Mouse (Mus musculus) right cerebral cortex, adult 18-20 months (tissue): ENCODE measurements around the gene Map3k5.
A peak's percentile ranks its signal among the peaks of the same experiment; 100 is the strongest.

ENCODE experiments used
- DNase-seq: peaks from one replicate; pipeline ENCODE4 v3.0.0; 2022; ENCODE audit warnings: mixed read lengths

The Map3k5 gene

DNA sequence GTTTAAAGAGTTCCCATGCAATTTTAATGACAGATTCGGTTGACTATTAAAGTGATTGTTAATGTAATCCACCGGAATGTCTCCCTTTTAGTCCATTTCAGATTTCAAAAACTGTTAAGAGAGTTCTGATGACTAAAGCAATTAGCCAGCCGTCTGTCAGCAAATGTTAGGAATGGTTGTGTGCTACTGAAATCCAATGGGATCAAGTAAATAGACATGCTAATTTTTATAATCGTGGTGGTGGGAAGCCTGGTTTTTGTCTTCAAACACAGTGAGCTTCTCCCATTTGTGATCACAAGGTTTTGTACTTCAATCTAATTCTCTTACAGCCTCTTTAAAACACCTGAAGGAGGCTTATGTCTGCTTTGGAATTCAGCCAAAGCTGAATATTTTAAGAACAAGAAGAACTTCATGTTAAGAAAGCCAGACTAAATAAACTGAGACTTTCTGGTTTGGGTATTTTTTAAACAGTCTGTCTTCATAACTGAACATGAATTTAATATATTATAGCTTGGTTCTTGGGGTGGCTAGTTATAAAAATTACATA lies 1.6 kb downstream of the Map3k5 start:
- no peak for DNase-seq

DNA sequence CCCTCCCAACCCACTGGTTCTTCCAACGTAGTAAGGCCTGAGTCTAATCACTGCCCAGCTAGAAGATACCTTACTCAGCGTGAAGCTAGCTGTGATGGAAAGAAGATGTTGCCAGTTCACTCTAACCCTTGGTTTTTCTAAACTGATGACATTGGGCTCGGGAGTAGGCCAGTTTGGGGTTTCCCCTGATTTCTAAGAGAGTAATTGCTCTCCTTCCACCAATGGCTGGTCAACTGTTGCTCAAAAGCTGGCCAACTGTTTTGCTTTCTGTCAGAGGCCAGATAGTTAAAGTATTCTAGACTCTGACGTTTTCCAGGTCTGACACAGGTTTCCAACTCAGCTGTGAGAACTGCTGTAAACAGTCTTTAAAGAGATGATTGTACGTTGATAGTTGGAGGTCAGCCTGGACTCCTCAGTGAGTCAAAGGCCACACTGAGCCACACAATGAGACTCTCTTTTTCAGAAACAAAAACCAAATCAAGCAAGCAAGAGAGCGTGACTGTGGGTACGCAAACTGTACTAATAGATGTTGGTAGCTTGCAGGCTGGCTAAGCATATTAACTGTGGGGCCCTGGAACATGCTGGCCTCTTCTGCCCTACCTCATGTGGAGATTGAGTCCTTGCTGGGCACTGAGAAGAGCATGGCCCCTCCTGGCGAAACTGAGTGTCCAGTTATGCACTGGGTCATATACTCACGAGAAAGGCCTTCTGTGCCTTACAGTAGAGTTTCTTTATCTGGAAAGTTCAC lies 2.9 kb downstream of the Map3k5 start:
- DNase-seq, result no peak

DNA sequence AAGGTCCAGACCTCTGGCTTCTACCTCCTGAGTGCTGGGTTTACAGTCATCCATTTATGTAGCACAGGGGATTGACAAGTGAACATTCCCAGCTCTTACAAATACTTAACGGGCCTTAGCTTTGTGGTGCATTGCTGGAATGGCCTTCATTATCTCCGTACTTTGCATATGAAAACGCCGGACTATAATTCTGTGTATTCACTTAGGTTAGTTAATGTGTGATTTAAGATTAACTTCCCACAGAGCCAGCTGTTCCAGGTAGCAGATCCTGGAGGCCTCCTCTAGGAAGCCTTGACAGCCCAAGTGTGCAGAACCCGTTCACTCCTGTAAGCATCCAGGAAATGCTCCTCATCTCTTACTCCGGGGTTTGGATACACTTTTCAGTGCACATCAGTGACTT lies 4.5 kb downstream of the Map3k5 start:
- DNase-seq, result no peak

DNA sequence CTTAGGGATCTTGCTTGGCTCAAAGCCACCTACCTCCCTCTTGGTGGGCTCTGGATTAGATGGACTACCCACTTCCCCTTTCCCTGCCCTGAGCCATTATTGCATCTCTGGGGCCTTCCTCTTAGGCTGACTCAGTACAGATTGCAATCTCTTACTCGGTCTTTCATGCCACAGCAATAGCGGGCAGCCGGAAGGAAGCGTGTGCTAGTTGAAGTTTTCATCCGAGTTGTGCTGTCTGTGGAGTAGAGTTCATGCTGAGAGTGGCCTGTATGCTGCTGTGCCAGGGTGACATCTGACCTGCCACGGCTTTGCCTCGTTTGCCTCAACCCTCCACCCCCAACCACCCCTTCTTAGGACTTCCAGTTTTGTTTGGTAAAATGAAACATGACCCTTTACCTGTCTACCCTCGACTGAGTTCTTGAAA lies 5.0 kb downstream of the Map3k5 start:
- DNase-seq, result no peak

DNA sequence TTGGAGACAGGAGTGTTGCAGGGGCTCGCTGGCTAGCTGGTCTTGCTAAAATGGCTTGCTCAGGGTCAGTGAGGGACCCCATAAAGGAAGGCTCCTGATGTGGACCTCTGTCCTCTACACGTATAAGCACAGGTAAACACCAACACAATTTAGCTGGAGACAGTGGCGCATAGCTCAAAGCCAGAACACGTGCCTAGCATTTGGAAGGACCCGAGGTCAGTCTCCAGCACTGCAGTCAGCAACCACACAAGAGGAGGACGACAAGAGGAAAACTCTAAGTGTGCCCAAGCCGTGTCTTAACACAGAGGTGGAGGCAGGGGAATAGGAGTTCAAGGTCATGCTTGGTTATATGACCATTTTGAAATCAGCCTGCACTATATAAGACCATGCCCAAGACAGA lies 5.9 kb downstream of the Map3k5 start:
- DNase-seq, result no peak

DNA sequence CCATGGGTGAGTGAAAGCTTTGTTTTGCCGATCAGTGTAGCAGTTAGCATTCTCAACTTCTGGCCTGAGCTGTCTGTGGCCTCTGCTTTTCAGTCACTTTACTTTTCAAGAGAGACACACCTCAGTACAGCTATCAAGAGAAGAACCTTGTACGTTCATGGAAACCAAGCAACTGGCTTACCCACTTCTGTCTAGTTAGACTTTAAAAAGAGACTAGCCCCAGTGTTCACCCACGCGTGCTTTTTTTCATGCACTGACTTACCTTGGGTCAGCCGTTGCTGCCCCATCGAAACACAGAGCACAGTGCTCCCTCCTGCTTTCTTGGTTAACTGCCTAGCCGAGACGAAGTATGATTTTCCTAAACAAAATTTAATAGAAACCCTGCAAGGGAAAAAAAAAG lies 6.4 kb downstream of the Map3k5 start:
- DNase-seq, result no peak

DNA sequence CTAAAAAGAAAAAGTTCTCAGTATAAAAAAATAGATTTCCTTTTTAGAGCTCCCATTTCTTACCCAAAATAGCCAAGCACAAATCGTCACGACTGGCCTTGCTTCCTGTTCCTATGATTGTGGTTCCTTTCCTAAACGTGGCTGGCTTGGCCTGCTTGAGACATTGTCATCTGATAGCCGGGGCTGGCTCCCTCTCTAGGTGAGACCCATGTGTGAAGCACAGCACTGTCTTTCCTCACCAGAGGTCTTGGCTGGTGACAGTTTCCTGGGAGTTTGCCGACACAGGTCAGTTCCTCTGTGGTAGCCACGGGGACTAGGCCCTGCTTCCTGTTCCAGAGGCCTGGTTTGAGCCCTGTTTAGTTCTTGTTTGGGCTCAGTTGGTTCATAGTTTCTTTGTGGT lies 6.8 kb downstream of the Map3k5 start:
- DNase-seq, result peak; percentile 66

DNA sequence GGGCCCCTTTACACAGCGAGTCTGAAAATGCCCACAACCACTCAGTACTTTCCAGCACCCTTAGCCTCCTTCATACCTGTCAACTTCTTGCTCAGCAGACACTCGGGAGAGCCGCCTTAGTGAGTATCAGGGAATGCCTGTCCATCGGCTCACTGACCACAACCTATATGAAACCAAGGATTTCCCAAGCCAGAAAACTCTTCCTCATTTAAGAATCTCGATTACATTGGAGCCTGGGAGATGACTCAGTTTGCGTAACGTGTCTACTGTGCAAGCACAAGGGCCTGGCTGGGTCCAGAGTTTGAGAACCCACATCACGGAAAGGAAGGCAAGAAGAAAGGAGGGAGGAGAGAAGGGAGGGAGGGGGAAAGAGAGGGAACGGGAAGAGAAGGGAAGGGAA lies 7.6 kb downstream of the Map3k5 start:
- DNase-seq, result no peak

DNA sequence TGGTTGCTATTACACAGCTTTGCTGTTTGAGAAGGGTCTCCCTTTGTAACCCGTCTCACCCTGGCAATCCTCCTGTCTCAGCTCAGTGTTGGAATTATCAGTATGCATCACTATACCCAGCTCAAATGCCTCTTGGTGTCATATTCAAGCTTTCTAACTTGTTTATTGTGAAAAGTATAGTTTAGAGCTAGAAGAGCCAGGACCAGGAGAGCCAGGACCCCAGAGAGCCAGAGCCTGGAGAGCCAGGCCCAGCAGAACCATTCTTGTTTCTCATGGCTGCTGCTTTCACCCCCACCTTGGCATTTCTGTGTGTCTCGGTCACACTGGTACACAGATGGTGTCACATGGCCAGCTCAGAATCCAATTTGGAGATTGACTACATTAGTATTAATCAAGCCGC lies 8.3 kb downstream of the Map3k5 start:
- DNase-seq, result no peak

DNA sequence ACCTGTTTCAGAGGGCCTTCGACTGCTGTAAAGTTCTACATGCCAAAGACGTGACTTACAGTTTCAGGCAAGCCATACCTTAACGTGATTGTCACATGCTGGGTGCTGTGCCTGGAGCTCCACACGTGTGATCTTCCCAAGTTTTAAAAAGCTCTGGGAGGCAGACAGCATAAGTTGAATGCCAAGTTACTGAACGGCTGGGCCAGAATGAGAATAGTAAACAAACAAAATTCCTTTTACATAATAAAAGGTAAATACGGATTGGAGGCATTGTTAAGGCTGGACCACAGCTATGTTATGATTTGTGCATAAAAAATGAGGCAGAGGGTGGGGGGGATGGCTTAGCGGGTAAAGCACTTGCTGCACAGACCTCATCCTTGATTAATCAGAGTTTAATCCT lies 11.4 kb downstream of the Map3k5 start:
- DNase-seq, result no peak

DNA sequence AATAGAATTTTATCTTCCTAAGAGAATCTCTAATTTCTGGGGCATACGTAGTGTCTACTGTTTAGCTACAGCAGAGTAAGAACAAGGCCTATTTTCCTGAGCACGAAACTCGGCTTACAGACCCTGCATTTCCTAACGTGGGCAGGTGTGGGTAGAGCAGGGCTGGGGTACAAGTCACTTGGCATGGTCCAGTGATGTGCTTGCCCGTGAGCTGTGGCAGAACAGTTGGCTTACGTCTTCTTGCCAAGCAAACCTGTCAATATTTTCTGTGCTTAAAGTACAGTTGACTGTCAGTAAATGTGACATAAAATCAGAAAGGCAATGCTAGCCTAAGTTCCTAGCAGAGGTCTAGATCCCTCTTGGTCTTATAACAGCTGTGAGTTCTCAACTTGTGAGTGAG lies 12.4 kb downstream of the Map3k5 start:
- DNase-seq, result no peak

DNA sequence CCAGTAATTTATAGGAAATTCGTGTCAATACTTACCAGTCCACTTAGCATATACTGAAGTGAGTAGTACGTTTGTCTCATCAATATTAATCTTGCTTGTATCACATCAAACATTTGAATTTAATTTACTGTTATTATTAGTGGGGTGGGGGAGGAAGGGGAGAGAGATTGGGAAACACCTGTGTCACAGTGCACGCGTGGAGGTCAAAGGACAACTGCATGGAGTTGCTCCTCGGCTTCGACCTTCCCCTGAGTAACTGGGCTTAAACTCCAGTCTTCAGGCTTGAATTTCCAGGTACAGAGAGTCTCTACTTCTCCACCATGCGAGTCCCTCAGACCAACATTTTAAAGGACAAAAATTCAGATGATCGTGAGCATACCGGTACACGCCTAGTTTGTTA lies 13.2 kb downstream of the Map3k5 start:
- no peak for DNase-seq

DNA sequence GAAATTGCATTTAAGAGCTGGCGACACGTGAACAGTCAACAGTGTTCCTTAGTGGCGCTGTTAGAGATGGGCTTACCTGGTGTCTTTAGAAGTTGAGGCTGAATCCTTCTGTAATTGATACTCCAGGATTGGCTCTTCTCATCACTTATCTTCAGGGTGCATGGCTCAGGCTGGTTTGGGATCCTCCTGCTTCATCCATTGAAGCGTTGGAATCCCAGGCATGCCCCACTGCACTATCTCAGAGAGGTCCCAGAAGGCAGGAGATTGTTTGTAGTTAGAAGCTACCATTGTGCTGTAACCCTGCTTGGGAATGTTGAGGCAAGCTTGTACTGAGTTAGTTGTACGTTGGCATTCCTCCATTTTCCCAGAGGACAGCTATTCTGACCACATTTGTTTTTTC lies 13.6 kb downstream of the Map3k5 start:
- no peak for DNase-seq

DNA sequence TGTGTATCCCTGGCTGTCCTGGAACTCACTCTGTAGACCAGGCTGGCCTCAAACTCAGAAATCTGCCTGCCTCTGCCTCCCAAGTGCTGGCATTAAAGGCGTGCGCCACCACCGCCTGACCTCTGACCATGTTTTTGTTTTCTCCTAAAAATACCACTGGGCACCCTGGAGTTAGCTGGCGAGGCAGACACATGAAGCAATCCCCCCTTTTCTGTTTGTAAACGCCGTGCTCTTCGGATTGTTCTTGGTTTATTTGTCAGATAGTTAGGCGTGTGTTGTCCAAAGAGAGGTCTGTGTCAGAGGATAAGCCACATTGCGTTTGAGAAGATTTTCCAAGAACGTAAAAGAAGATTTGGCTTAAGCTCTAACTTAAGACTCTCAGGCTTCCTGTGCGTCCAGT lies 14.1 kb downstream of the Map3k5 start:
- no peak for DNase-seq

DNA sequence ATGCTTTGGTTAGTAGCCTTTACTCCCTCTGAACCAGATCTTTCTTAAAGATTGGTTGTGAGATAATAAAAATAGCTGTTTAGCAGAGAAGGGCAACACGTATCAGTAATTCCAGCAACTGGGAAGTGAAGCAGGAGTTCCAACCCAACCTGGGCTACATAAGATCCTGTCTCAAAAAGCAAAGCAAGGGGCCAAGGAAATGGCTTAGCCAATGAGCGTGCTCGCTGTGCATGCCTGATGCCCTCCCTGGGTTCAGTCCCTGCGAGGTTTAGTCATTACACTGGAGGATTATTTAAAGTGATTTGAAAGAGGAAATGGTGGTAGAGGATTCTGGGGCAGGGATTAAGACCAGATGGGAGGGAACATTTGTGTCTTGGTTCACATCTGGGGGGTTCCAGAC lies 14.8 kb downstream of the Map3k5 start:
- no peak for DNase-seq

DNA sequence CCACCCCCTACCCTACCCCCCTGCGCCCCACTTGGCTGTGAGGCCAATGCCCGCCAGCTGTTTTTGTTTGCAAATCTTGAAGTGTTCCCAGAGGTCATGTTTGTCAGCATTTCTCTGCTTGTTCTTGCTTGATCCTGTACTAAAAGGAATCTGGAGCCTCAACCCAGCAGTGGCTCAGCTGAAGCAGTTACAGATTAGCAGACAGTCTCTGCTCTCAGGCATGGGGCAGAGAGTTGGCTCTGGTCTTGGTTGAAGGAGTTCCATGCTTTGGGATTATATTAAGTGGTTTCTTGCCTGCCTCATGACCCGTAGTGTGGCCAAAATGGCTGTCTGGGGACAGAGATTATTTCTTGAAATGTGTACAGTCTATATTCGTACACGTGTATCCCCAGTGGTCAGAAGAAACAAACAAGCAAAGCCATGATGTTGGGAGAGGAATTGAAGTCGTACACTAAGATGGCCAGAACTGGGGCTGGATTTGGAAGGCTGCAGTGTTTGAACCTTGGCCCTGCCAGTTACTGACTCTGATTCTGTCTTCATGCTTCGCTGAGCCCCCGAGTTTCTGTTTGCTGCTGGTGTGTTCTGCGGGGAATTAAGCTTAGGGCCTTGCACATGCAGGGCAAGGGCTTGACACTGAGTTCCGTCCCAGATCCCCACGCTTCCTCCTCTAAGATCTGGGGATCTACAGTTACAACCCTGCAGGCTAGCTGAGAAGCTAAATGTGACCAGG lies 18.9 kb downstream of the Map3k5 start:
- no peak for DNase-seq

DNA sequence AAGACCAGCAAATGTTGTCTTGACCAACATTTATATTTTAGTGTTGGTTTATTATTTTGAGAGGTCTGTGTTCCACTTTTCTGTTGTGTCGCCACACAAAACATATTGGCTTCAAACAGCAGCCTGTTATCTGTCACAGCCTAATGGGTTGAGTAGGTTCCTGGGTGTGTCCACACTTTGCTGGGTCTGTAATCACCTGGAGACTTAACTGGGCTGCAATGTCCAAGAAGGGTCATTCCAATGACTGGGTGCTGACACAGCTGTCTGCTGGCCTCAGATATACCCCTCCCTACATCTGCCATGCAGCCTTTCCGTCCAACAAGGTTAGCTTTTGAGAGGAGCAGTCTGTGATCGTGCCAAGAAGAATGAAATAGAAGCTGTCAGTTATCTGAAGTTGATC lies 20.3 kb downstream of the Map3k5 start:
- DNase-seq, result no peak

DNA sequence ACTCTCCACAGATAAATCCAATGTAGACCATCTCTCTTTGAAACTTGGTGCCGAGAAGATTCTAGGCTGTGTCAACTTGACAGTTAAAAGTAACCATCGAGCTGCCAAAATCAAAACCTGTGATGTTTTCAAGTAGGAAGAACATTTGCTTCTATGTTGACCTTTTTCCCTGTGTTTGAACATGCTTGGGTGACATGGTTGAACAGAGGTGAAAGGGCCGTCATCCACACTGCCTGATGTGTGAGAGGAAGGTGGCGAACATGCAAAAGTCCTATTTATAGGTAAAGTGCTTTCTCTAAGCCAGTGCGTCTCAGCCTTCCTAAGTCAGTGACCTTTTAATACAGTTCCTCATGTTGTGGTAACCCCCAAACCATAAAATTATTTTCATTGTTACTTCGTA lies 21.5 kb downstream of the Map3k5 start:
- DNase-seq, result no peak

DNA sequence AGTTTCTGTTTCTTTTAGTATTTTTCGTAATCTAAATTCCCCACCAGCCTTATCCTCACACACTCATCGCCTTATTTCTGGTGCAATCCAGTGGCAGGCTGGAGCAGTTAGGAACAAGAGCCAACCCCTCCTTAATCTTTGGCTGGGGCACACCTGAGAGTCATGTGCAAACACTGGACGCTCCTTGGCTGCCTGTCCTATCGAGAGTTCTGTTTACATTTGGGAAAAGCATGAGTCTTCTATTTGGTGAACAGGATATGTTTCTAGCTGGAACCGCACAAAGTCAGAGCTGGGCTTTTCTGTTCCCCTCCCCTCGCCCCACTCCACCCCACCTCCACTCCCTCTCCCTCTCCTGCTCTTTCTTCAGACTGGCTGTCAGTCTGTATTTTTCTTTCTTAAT lies 22.5 kb downstream of the Map3k5 start:
- no peak for DNase-seq

DNA sequence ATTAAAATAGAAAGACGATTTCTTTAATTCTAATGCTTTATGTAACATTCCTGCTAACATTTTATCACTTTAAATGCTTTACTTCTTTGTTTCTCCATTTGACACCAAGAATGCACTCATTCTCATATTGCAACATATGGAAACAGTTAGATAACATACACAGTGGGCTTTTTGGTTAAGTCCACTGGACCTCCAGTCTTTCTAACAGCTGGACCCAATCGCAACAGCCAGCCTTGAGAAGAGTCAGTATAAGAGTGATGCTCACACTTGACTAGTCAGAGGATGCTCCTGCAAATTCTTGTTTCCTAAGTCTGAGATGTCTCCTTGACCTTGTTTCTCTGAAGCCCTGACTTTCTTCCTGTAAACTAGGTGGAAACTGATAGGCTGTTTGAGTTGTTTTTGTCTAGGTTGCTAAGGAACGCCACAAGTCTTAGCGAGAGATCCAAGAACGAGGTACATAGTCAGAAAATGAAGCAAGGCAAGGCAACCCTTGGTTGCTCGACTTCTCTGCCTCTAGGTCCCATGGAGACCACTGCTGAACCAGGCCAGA lies 26.6 kb downstream of the Map3k5 start:
- no peak for DNase-seq

DNA sequence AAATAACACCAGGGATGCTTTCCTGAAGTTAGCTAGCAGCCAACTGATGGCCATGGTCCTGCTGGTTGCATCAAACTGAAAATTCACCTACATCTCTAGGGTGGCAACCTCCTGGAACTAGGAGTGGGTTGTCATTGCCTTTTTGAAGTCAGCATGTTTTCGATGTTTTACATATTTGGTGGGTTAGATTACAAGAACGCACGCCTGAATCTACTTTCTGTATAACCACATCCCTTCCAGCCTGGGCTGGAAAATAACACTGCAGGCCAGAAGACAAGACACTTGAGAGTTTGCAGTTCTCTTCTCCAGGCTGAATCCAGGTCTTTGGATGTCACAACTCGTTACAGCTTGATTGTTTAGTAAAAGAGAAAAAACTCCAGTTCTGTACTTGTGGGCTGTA lies 28.5 kb downstream of the Map3k5 start:
- DNase-seq, result no peak

DNA sequence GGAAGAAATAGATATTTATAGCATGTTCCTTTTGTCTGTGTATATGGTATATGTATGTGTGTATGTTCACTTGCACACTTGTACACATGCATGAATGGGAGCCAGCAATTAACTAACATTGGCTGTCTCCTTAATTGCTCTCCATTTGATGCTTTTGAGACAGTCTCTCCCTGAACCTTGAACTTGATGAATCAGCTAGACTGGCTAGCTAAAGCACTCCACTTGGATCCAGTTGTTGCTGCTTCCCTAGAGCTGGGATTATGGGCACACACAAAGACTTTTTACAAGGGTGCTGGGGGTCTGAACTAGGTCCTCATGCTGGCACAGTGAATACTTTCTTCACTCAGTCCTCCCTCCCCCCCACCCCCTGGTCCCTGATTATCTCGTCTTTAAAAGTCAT lies 28.9 kb downstream of the Map3k5 start:
- no peak for DNase-seq

DNA sequence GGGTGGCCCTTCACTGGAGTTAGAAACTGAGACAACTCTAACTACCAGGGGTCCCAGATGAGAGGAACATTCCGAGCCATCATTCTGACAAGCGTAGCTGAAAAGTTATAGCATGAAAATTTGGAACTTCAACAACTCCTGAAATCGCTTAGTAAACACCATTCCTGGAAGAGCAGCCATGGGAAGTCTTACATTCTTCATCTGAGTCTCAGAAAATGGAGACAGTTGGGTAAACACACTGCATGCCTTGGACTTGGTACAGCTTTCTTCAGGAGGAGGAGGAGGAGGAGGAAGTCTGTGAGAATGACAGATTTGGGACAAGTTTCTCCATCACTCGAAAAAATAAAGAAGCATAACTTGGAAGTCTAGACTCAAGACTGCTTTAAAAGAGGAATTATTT lies 29.8 kb downstream of the Map3k5 start:
- DNase-seq, result no peak

DNA sequence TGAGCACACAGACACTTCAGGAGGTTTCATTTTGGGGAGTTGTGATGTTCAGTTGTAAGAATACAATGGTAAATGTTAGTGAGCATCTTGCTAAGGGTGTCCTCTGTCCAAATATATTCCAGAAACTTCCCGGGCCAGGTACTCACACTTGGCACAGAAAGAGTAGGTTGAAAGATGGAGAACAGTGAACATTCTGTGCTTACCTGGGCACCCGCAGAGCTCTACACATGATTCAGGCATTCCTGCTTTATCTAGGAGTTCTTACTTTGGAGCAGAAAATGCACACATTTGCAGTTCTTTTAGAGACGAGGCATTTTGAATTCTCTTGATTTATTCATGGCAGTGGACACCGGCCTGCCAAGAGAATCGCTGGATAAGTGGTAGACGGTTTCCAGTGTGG lies 32.3 kb downstream of the Map3k5 start:
- no peak for DNase-seq
